Mouse (Mus musculus) G1E (cell line): ENCODE measurements at regions not wholly inside any gene's neighbourhood (a gene's known extent, or its start where the extent isn't known, plus 50 kb on each side); places are given as distances from the start of the nearest gene placed in this dataset.

Source experiments
- CTCF ChIP-seq: IDR thresholded peaks from 2 replicates; pipeline ENCODE4 v1.5.1; 2012; ENCODE audit warnings: low read depth, low read length, inconsistent platforms, mixed read lengths
- GATA2 ChIP-seq: IDR thresholded peaks from 2 replicates; pipeline ENCODE4 v1.6.1; 2012; ENCODE audit warnings: low read depth, low read length, inconsistent platforms, borderline replicate concordance
- POLR2AphosphoS5 ChIP-seq: IDR thresholded peaks from 2 replicates; pipeline ENCODE4 v1.6.1; 2012; ENCODE audit warnings: low read depth, low read length, inconsistent platforms; ENCODE audit not compliant: insufficient replicate concordance
- TAL1 ChIP-seq: conservative IDR thresholded peaks from 2 replicates; pipeline ENCODE4 v1.6.1; 2012; ENCODE audit warnings: low read depth, low read length, inconsistent platforms, mixed read lengths

- TF ChIP-seq CTCF (no peak), POLR2AphosphoS5 (no peak), TAL1 (no peak), GATA2 (no peak)
Observed at GRCm38 (mm10) chr13:52061454-52061853, 215.0 kb downstream of the Gadd45g start.
